Mouse (Mus musculus): Measurements from ENCODE around the gene Plcb4.

Gene Plcb4

GRCm38 (mm10) chr2:135761226-135761802 lies 102.5 kb downstream of the Plcb4 start:
- no peak for DNase-seq

GRCm38 (mm10) chr2:135764706-135765105 lies 105.9 kb downstream of the Plcb4 start:
- no peak for DNase-seq

- DNase-seq, result no peak
Measured at GRCm38 (mm10) chr2:135766471-135767063, 107.8 kb downstream of the Plcb4 start.

GRCm38 (mm10) chr2:135767535-135767934 lies 108.7 kb downstream of the Plcb4 start:
- no peak for DNase-seq

GRCm38 (mm10) chr2:135769701-135770100 lies 110.9 kb downstream of the Plcb4 start:
- no peak for DNase-seq

GRCm38 (mm10) chr2:135770226-135770625 lies 111.4 kb downstream of the Plcb4 start:
- DNase-seq, result no peak

GRCm38 (mm10) chr2:135773194-135773972 lies 114.6 kb downstream of the Plcb4 start:
- DNase-seq, result no peak

- no peak for DNase-seq
Measured at GRCm38 (mm10) chr2:135775026-135775425, 116.2 kb downstream of the Plcb4 start.

- DNase-seq, result no peak
Measured at GRCm38 (mm10) chr2:135776131-135776775, 117.4 kb downstream of the Plcb4 start.

GRCm38 (mm10) chr2:135781391-135781790 lies 122.6 kb downstream of the Plcb4 start:
- no peak for DNase-seq

- no peak for DNase-seq
Measured at GRCm38 (mm10) chr2:135787415-135787814, 128.6 kb downstream of the Plcb4 start.

GRCm38 (mm10) chr2:135792907-135793306 lies 134.1 kb downstream of the Plcb4 start:
- no peak for DNase-seq

- DNase-seq, result no peak
Measured at GRCm38 (mm10) chr2:135796684-135797083, 137.9 kb downstream of the Plcb4 start.

GRCm38 (mm10) chr2:135797677-135798546 lies 139.1 kb downstream of the Plcb4 start:
- no peak for DNase-seq

GRCm38 (mm10) chr2:135799149-135799770 lies 140.4 kb downstream of the Plcb4 start:
- no peak for DNase-seq

- DNase-seq, result no peak
Measured at GRCm38 (mm10) chr2:135800385-135800784, 141.6 kb downstream of the Plcb4 start.

GRCm38 (mm10) chr2:135802878-135803450 lies 144.2 kb downstream of the Plcb4 start:
- DNase-seq, result no peak

GRCm38 (mm10) chr2:135805748-135806685 lies 147.2 kb downstream of the Plcb4 start:
- DNase-seq, result no peak

- DNase-seq, result no peak
Measured at GRCm38 (mm10) chr2:135808342-135808741, 149.5 kb downstream of the Plcb4 start.

GRCm38 (mm10) chr2:135810841-135811240 lies 152.0 kb downstream of the Plcb4 start:
- no peak for DNase-seq

Measured in right cerebral cortex, postnatal 14 days (tissue).